Mouse (Mus musculus) liver, embryonic 14.5 days (tissue): ENCODE data around the gene AI661453.

ENCODE experiments used
- CTCF ChIP-seq: IDR thresholded peaks from 2 replicates; pipeline ENCODE4 v1.5.1; 2016; ENCODE audit warnings: antibody characterized with exemption, low read depth, control low read depth
- EP300 ChIP-seq: IDR thresholded peaks from 2 replicates; pipeline ENCODE4 v1.6.1; 2016; ENCODE audit warnings: antibody characterized with exemption, low read depth

GRCm38 (mm10) chr17:47444113-47444512 is 7.7 kb downstream of the AI661453 start:
- TF ChIP-seq CTCF, result no peak
- TF ChIP-seq EP300, result no peak
